ENCODE assay signal across 18 mouse cellular contexts in genomic region chr19:45222141-45222782, GRCm38 (mm10). TPM values are rescaled to one million over a fixed set of nuclear protein-coding genes. Genes with fewer than 3 reads are reported as not detected.
DNase-seq lines count a peak whose midpoint lies in the region; ATAC-seq and TF ChIP-seq lines count a peak whose summit lies in the region.
"Had no signal": no experiment of that assay in that cellular context is flagged by ENCODE, and none has a peak within 500 bp of the region (broad histone marks: within the 10 kb centered on the region; RNA-seq: fewer than 3 reads in every experiment).

No protein-coding gene starts in this region.

- no peak overlapping the region for H3K27ac ChIP-seq in hindbrain, postnatal 0 days
- H3K27ac ChIP-seq in hindbrain, embryonic 16.5 days (ENCODE audit: low read depth, low read length): no peak overlapping the region
- no peak overlapping the region for H3K27ac ChIP-seq in stomach, postnatal 0 days (replicated peaks)
- no peak overlapping the region for H3K27ac ChIP-seq in cerebellum, adult 2 months (ENCODE audit: insufficient read depth, low read length)
- H3K27ac ChIP-seq: gastrocnemius, adult 2 months; hindbrain, embryonic 15.5 days; layer of hippocampus, adult 2 months; midbrain, embryonic 12.5 days had no signal

- no peak overlapping the region for H3K4me2 ChIP-seq in hindbrain, postnatal 0 days (ENCODE audit: low read depth, low read length)
- H3K4me2 ChIP-seq in hindbrain, embryonic 16.5 days (ENCODE audit: low read length): no peak overlapping the region
- H3K4me2 ChIP-seq in stomach, postnatal 0 days (replicated peaks; ENCODE audit: low read depth): no peak overlapping the region

- H3K36me3 ChIP-seq in hindbrain, postnatal 0 days (ENCODE audit: insufficient read depth, low read length): no peaks in the 10 kb centered on the region
- H3K36me3 ChIP-seq in hindbrain, embryonic 16.5 days (ENCODE audit: control insufficient read depth, insufficient read depth, low read length): no peaks in the 10 kb centered on the region
- no peaks in the 10 kb centered on the region for H3K36me3 ChIP-seq in stomach, postnatal 0 days (ENCODE audit: control insufficient read depth, insufficient read depth, low read length)
- H3K36me3 ChIP-seq: heart, embryonic 12.5 days; hindbrain, embryonic 15.5 days; midbrain, embryonic 12.5 days had no signal

- no peak overlapping the region for H3K9ac ChIP-seq in hindbrain, postnatal 0 days (replicated peaks; ENCODE audit: low read length)
- H3K9ac ChIP-seq in hindbrain, embryonic 16.5 days (ENCODE audit: low read depth, low read length): no peak overlapping the region
- no peak overlapping the region for H3K9ac ChIP-seq in stomach, postnatal 0 days (ENCODE audit: low read length)
- H3K9ac ChIP-seq: heart, embryonic 12.5 days; hindbrain, embryonic 15.5 days; midbrain, embryonic 12.5 days had no signal

- no peaks in the 10 kb centered on the region for H3K4me1 ChIP-seq in hindbrain, postnatal 0 days (ENCODE audit: insufficient read depth, low read length)
- H3K4me1 ChIP-seq in hindbrain, embryonic 16.5 days (ENCODE audit: control insufficient read depth, insufficient read depth, low read depth, low read length): peaks cover 10% of the 10 kb centered on the region
- H3K4me1 ChIP-seq in stomach, postnatal 0 days (replicated peaks; ENCODE audit: control insufficient read depth, insufficient read depth): 0 out of 2 replicates have a peak, but pooled peaks cover 2% of the 10 kb centered on the region
- no peaks in the 10 kb centered on the region for H3K4me1 ChIP-seq in cerebellum, adult 2 months (ENCODE audit: control insufficient read depth, insufficient read depth, low read length)

- peaks cover 59% of the 10 kb centered on the region for H3K27me3 ChIP-seq in hindbrain, postnatal 0 days (ENCODE audit: insufficient read depth, low read length)
- H3K27me3 ChIP-seq in hindbrain, embryonic 16.5 days (replicated peaks; ENCODE audit: control insufficient read depth, insufficient read depth, low read length): peaks cover 49% of the 10 kb centered on the region
- peaks cover 33% of the 10 kb centered on the region for H3K27me3 ChIP-seq in stomach, postnatal 0 days (ENCODE audit: control insufficient read depth, insufficient read depth, low read length)
- peaks cover 8% of the 10 kb centered on the region; the same call in 1 of the 2 replicates for H3K27me3 ChIP-seq in cerebellum, adult 2 months (ENCODE audit: control insufficient read depth, insufficient read depth, low read length)

- no peak for DNase-seq in hindbrain, postnatal 0 days (ENCODE audit: low spot score)
- DNase-seq in retina, postnatal 1 day: peak; percentile 40
- DNase-seq in retina, embryonic 14.5 days (ENCODE audit: low spot score): no peak
- peak; percentile 32 for DNase-seq in embryo, embryonic 10.5 days (ENCODE audit: low spot score)
- DNase-seq in stomach, postnatal 0 days (ENCODE audit: low spot score): no peak
- no peak for DNase-seq in cerebellum, adult 2 months
- no peak for DNase-seq in thymus, postnatal 25 days
- DNase-seq: gastrocnemius, adult 2 months; lung, adult 2 months; right cerebral cortex, postnatal 4 days had no signal

- no peaks in the 10 kb centered on the region for H3K9me3 ChIP-seq in hindbrain, postnatal 0 days (ENCODE audit: low read length)
- no peaks in the 10 kb centered on the region for H3K9me3 ChIP-seq in hindbrain, embryonic 16.5 days (ENCODE audit: control insufficient read depth, low read length)
- H3K9me3 ChIP-seq in stomach, postnatal 0 days (ENCODE audit: control insufficient read depth, low read length): no peaks in the 10 kb centered on the region
- H3K9me3 ChIP-seq: heart, embryonic 12.5 days; hindbrain, embryonic 15.5 days; midbrain, embryonic 12.5 days had no signal

- ATAC-seq in hindbrain, postnatal 0 days: no peak
- no peak for ATAC-seq in hindbrain, embryonic 16.5 days
- no peak for ATAC-seq in stomach, postnatal 0 days (ENCODE audit: low FRiP score, low TSS enrichment)

- H3K4me3 ChIP-seq in hindbrain, postnatal 0 days (ENCODE audit: low read length): no peak overlapping the region
- no peak overlapping the region for H3K4me3 ChIP-seq in hindbrain, embryonic 16.5 days (ENCODE audit: low read length)
- no peak overlapping the region for H3K4me3 ChIP-seq in stomach, postnatal 0 days (ENCODE audit: low read depth, low read length)
- no peak overlapping the region for H3K4me3 ChIP-seq in cerebellum, adult 2 months (replicated peaks; ENCODE audit: insufficient read depth, low read depth, low read length)
- H3K4me3 ChIP-seq: gastrocnemius, adult 2 months; layer of hippocampus, adult 2 months; midbrain, embryonic 12.5 days had no signal

- no peak for TF ChIP-seq EP300 in stomach, postnatal 0 days (optimal IDR thresholded peaks at IDR 0.05)

- no peak for TF ChIP-seq POLR2A in cerebellum, adult 2 months (IDR thresholded peaks at IDR 0.05; ENCODE audit: borderline replicate concordance, insufficient read depth, low read length)

- 8% methylated on average over 17 of the region's 17 CpGs for WGBS in hindbrain, postnatal 0 days
- 3% methylated on average over 17 of the region's 17 CpGs for WGBS in hindbrain, embryonic 16.5 days
- WGBS in stomach, postnatal 0 days: 12% methylated on average over 17 of the region's 17 CpGs
- WGBS in cerebellum, adult 2 months: 10% methylated on average over 17 of the region's 17 CpGs

- peak; percentile 31; the same call in 1 of the 2 replicates for TF ChIP-seq CTCF in hindbrain, postnatal 0 days (IDR thresholded peaks at IDR 0.05; ENCODE audit: low read depth)
- peak; percentile 38; the same call in 1 of the 2 replicates for TF ChIP-seq CTCF in stomach, postnatal 0 days (IDR thresholded peaks at IDR 0.05; ENCODE audit: low read depth)
- no peak for TF ChIP-seq CTCF in cerebellum, adult 2 months (IDR thresholded peaks at IDR 0.05; ENCODE audit: borderline replicate concordance, insufficient read depth, low read depth, low read length)

RNA-seq across cellular contexts. Expression of gene Lbx1, which starts 13.3 kb away (rescaled TPM):
- total RNA-seq in hindbrain, postnatal 0 days (2014; rRNA removed): 27.0 and 32.2 TPM in 2 replicates
- 9.2 and 9.6 TPM in 2 replicates for polyA plus RNA-seq in hindbrain, postnatal 0 days (2015; fragmentation: Nextera tagmentation; extraction: Ambion mirVana)
- polyA plus RNA-seq in hindbrain, embryonic 16.5 days (2015; fragmentation: Nextera tagmentation; extraction: Ambion mirVana): 6.9 and 7.3 TPM in 2 replicates
- 0.04 TPM in 1 of 2 replicates, not detected in the other for polyA plus RNA-seq in stomach, postnatal 0 days (2015; fragmentation: Nextera tagmentation; extraction: Ambion mirVana)
- 5.4 and 6.0 TPM in 2 replicates for polyA plus RNA-seq in cerebellum, adult 2 months (2012; rRNA removed)
- total RNA-seq: common myeloid progenitor, adult 5-6 weeks; layer of hippocampus, adult 2 months; left cerebral cortex, postnatal 10 days had no signal
- polyA plus RNA-seq: heart, embryonic 12.5 days; stomach, embryonic 16.5 days had no signal

Comparison
In these comparisons a context has a peak if more than half of its experiments do, and no peak if none do; other contexts are left out.
1. DNase-seq: peak in retina, postnatal 1 day (single experiment) and embryo, embryonic 10.5 days (single experiment); none in hindbrain, postnatal 0 days (single experiment), retina, embryonic 14.5 days (single experiment), stomach, postnatal 0 days (single experiment), cerebellum, adult 2 months (0 of 2) and thymus, postnatal 25 days (single experiment).